Mouse (Mus musculus): ENCODE results near the gene Tspan2.

DNA sequence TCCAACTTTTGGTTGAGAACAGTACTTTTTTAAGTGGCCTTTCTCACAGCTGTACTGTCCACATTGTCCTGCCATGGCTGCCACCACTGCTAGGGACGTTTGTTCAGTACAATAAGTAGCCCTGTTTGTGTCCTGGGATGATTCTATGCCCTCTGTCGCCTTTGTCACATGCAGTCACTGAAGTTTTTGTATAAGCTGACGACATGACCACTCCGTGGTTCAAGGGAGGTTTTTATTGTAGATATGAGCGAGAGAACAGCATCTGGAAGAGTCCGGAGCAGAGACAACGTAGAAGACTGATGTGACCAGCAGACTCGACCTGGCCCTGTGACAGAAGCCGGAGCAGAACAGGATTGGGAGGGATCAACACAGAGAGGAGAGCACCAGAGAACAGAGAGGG lies 25.7 kb upstream of the Tspan2 start:
- no peak for TF ChIP-seq CTCF (IDR thresholded peaks at IDR 0.05; ENCODE audit: low read depth)
- no peak for TF ChIP-seq EP300 (IDR thresholded peaks at IDR 0.05; ENCODE audit: low read depth)
